Mouse (Mus musculus) embryonic facial prominence, embryonic 11.5 days (tissue): ENCODE data around the gene 4930579F01Rik. TPM values are rescaled to one million over a fixed set of nuclear protein-coding genes. Genes with fewer than 3 reads are reported as not detected.

Experiments
- ATAC-seq: fragments of 200-750 bp; cut with Nextera tagmentation; replicated peaks from 2 replicates; pipeline ENCODE4 v1.8.0; 2017; ENCODE audit warnings: low read depth; ENCODE audit not compliant: insufficient number of reproducible peaks, low FRiP score, low TSS enrichment
- DNase-seq: peaks from one replicate; pipeline ENCODE4 v3.0.0-alpha.2; 2015; ENCODE audit warnings: low spot score
- H3K27ac ChIP-seq: fragments of 300-500 bp; sonication (generic); replicated peaks from 2 replicates; pipeline ENCODE4 v1.5.1; 2014; ENCODE audit warnings: mild to moderate bottlenecking, low read depth, low read length, control low read depth
- H3K27me3 ChIP-seq: fragments of 300-500 bp; sonication (generic); 2 replicates; pipeline ENCODE4 v1.6.1; 2014; ENCODE audit warnings: mild to moderate bottlenecking, low read length, moderate library complexity, mixed read lengths; ENCODE audit not compliant: control insufficient read depth, insufficient read depth
- H3K36me3 ChIP-seq: fragments of 300-500 bp; sonication (generic); replicated peaks from 2 replicates; pipeline ENCODE4 v1.6.1; 2014; ENCODE audit warnings: low read depth, mild to moderate bottlenecking, low read length, moderate library complexity, mixed read lengths; ENCODE audit not compliant: control insufficient read depth, insufficient read depth
- H3K4me1 ChIP-seq: fragments of 300-500 bp; sonication (generic); 2 replicates; pipeline ENCODE4 v1.6.1; 2014; ENCODE audit warnings: low read length, mixed read lengths; ENCODE audit not compliant: control insufficient read depth, insufficient read depth
- H3K4me2 ChIP-seq: fragments of 300-500 bp; sonication (generic); 2 replicates; pipeline ENCODE4 v1.6.1; 2014; ENCODE audit warnings: low read depth, mild to moderate bottlenecking, control low read depth, low read length, moderate library complexity
- H3K4me3 ChIP-seq: fragments of 300-500 bp; sonication (generic); 2 replicates; pipeline ENCODE4 v1.5.1; 2014; ENCODE audit warnings: low read depth, low read length, control low read depth
- H3K9ac ChIP-seq: fragments of 300-500 bp; sonication (generic); replicated peaks from 2 replicates; pipeline ENCODE4 v1.6.1; 2014; ENCODE audit warnings: mild to moderate bottlenecking, control low read depth, low read length
- H3K9me3 ChIP-seq: fragments of 300-500 bp; sonication (generic); replicated peaks from 2 replicates; pipeline ENCODE4 v1.6.1; 2016; ENCODE audit warnings: mild to moderate bottlenecking, low read length, inconsistent platforms, mixed read lengths; ENCODE audit not compliant: control insufficient read depth
- WGBS: fragments of 180-500 bp; shearing (Covaris S2); extraction: QIAGEN DNeasy Blood & Tissue Kit; methylation state at CpG from one replicate; pipeline ENCODE4 v1.1.7; 2014; 5-methylcytosine and 5-hydroxymethylcytosine counted together
- polyA plus RNA-seq: library from polyadenylated mRNA; unstranded; fragments of >200 nt; fragmentation: Nextera tagmentation; extraction: Ambion mirVana; gene quantifications from 2 replicates; pipeline ENCODE4 v1.2.1, GENCODE M21; 2014

The 4930579F01Rik gene
- polyA plus RNA-seq, 1 experiment from 2014 or later: not detected

- H3K27me3 ChIP-seq: no peaks in the 10 kb centered on the region
- no peaks in the 10 kb centered on the region for H3K9me3 ChIP-seq
- ATAC-seq (no peak), DNase-seq (no peak)
- no peaks in the 10 kb centered on the region; the same call in 1 of the 2 replicates for H3K4me1 ChIP-seq
- no peak overlapping the region for H3K4me3 ChIP-seq
- no peak overlapping the region for H3K9ac ChIP-seq
- H3K27ac ChIP-seq: no peak overlapping the region
- 87% methylated on average over 4 of the region's 4 CpGs for WGBS
- no peak overlapping the region for H3K4me2 ChIP-seq
- no peaks in the 10 kb centered on the region for H3K36me3 ChIP-seq
These were observed 18.9 kb upstream of the 4930579F01Rik start for GRCm38 (mm10) chr3:138212431-138212951.

DNA sequence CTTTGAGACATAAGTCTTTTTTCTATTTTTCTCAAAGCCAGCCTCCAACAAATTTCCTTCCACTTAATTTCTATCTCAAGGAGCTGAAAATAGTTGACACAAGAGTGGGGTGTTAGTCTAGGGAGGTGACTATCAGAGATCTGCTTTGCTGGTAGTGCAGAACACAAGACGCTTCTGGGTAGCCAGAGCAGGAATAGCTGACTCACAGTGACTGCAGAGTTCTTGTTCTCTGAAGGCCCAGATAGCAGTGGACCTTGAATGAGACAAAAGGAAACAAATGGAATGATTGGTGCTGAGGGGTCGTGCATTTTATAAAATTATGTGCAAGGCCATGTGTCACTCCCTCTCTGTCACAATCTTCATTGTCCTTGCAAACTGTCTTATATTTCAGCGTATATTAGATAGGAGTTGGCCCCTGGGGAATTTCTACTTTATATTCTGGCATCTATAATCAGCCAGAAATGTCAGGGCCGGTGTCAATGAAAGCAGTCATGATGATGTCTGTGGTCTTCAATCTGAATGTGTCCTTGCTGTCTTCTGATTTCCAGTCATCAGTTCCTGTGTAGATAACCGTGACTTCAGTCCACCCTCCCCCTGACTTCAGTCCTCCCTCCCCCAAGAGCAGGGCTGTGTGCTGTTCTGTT, 16.9 kb upstream of the 4930579F01Rik start:
- H3K27me3 ChIP-seq: no peaks in the 10 kb centered on the region
- H3K36me3 ChIP-seq: no peaks in the 10 kb centered on the region
- H3K9ac ChIP-seq: no peak overlapping the region
- no peak overlapping the region for H3K27ac ChIP-seq
- no peak for DNase-seq
- ATAC-seq: no peak
- H3K4me3 ChIP-seq: no peak overlapping the region
- H3K9me3 ChIP-seq: no peaks in the 10 kb centered on the region
- no peak overlapping the region for H3K4me2 ChIP-seq
- WGBS: 81% methylated on average over 5 of the region's 5 CpGs
- H3K4me1 ChIP-seq: no peaks in the 10 kb centered on the region; the same call in 1 of the 2 replicates

DNA sequence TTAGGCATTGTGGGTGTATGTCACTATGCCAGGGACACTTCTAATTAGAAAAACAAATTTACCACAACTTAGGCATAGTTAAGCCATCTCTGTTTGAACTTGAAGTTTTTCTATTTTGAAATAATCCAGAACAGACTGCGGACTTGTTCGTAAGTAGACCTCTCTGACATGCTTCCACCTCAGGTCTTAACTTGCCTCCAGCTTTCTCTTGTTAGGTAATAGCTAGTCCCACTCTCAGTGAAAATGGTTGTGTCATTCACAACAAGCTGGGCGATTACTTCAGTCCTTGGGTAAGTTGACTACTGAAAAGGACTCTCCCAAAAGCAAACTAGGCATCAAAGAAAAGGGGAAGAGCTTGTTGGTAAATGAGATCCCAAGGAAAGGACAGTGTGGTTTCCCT, 15.2 kb upstream of the 4930579F01Rik start:
- ATAC-seq (no peak), DNase-seq (no peak)
- Histone ChIP-seq H3K4me2 (no peak overlapping the region), H3K9me3 (no peaks in the 10 kb centered on the region), H3K36me3 (no peaks in the 10 kb centered on the region), H3K27me3 (no peaks in the 10 kb centered on the region), H3K9ac (no peak overlapping the region), H3K4me1 (no peaks in the 10 kb centered on the region), H3K4me3 (no peak overlapping the region), H3K27ac (no peak overlapping the region)
- 91% methylated on average over 3 of the region's 3 CpGs for WGBS

DNA sequence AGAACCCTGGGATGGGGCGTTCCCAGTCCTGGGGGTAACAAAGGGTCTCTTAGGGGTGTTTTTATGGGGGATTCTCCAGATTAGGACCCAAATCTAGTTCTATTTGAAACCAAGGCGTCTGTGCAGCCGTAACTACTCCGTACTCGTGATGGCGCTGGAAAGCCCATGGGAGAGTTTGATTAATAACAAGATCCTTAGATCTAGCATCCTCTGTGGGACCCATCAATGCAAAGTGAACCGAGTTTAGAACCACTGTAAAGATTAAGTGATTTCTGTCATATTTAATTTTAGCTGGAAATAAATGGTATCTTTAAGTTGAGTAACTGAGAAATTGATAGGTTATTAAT, 5.1 kb upstream of the 4930579F01Rik start:
- H3K27me3 ChIP-seq: no peaks in the 10 kb centered on the region
- 0 out of 2 replicates have a peak, but pooled peaks cover 3% of the 10 kb centered on the region for H3K4me1 ChIP-seq
- H3K36me3 ChIP-seq: no peaks in the 10 kb centered on the region
- DNase-seq (no peak), ATAC-seq (0 out of 2 replicates have a peak, but pooled peaks have one; percentile 48)
- H3K4me3 ChIP-seq: no peak overlapping the region
- H3K4me2 ChIP-seq: no peak overlapping the region
- H3K27ac ChIP-seq: no peak overlapping the region
- WGBS: 83% methylated on average over 7 of the region's 7 CpGs
- no peak overlapping the region for H3K9ac ChIP-seq
- no peaks in the 10 kb centered on the region for H3K9me3 ChIP-seq

DNA sequence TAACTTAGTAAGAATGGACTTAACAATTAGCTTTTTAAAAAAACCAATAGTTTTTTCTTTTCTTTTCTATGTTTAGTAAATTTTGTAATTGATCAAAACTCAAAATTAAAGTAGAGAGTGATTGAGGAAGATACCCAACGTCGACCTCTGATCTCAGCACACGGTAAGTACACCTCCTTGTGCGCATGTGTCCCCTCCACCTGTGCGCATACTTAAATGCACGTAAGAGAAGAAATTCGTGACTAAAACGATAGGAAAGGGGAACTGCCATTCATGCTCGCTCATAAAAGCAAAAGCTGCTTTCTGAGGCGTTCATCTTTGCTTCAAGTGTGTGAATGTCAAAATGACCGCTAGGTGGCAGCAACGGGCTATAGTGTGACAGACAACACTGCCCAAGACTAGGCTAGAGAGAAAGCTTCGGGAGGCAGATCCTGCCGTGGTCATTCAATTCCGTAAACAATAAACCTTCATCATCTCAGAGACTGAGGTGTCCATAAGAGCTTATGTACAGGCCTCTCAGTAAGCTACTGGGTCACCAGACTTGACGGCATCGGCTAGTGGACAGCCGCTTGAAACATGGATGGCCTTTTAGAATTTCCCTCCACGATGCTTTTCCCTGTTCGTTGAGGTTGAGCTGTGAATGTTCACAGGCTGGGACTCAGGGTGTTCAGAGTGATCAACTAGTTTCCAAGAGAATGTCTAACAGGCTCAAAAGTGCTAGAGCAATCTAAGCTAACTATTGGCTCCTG, 4.5 kb upstream of the 4930579F01Rik start:
- peak; percentile 97 for DNase-seq
- ATAC-seq: peak; percentile 79
- Histone ChIP-seq H3K9me3 (no peaks in the 10 kb centered on the region), H3K36me3 (no peaks in the 10 kb centered on the region), H3K27me3 (no peaks in the 10 kb centered on the region), H3K27ac (no peak overlapping the region), H3K4me1 (0 out of 2 replicates have a peak, but pooled peaks cover 3% of the 10 kb centered on the region), H3K9ac (no peak overlapping the region; the same call in 1 of the 2 replicates), H3K4me3 (no peak overlapping the region), H3K4me2 (peak overlapping the region; percentile 29; the same call in 1 of the 2 replicates)
- 29% methylated on average over 20 of the region's 20 CpGs for WGBS

- no peak overlapping the region for H3K4me2 ChIP-seq
- H3K27me3 ChIP-seq: no peaks in the 10 kb centered on the region
- no peaks in the 10 kb centered on the region for H3K9me3 ChIP-seq
- no peak for DNase-seq
- no peaks in the 10 kb centered on the region for H3K36me3 ChIP-seq
- H3K4me1 ChIP-seq: 0 out of 2 replicates have a peak, but pooled peaks cover 3% of the 10 kb centered on the region
- ATAC-seq: no peak
- no peak overlapping the region for H3K27ac ChIP-seq
- H3K9ac ChIP-seq: no peak overlapping the region
- 64% methylated on average over 9 of the region's 9 CpGs for WGBS
- H3K4me3 ChIP-seq: no peak overlapping the region
These were observed 3.9 kb upstream of the 4930579F01Rik start for GRCm38 (mm10) chr3:138197556-138197955.

DNA sequence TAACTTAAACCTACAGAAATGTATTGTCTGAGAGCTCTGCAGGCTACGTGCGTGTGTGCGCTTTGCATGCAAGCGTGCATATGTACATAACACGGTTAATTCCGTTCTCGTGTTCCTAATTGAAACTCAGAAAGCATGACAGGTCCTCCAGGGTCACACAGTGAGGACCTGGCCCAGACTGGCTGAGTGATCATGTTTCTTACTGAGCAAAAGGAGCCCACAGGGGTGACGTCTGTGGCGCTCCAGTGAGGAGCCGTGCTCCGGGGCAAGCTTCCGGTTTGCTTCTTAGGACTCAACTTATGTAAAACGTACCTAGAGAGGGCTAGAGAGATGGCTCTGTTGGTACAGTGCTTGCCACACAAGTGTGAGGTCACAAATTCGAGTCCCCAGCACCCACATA, 3.5 kb upstream of the 4930579F01Rik start:
- no peak overlapping the region for H3K4me2 ChIP-seq
- H3K27me3 ChIP-seq: no peaks in the 10 kb centered on the region
- H3K27ac ChIP-seq: no peak overlapping the region
- H3K9ac ChIP-seq: no peak overlapping the region
- H3K4me3 ChIP-seq: no peak overlapping the region
- no peaks in the 10 kb centered on the region for H3K9me3 ChIP-seq
- WGBS: 68% methylated on average over 14 of the region's 14 CpGs
- H3K4me1 ChIP-seq: 0 out of 2 replicates have a peak, but pooled peaks cover 3% of the 10 kb centered on the region
- DNase-seq: peak; percentile 1
- no peaks in the 10 kb centered on the region for H3K36me3 ChIP-seq
- ATAC-seq: no peak; the same call in 1 of the 2 replicates

DNA sequence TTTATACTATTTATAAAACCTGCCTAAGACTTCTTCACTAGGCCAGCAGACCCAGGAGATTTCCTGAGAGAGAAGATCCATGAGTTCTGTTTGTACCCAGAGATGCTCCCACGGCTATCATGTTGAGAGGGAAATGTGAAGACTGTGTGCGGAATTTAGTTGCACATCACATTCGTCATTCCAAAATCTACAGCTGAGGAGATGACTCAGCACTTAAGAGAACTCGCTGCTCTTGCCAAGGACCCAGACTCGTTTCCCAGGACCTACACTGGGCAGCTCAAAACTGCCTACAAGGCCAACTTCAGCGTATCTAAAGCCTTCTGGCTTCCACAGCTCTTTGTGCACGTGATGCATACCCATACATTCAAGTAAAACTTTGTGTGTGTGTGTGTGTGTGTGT, 1.4 kb downstream of the 4930579F01Rik start:
- H3K9ac ChIP-seq: no peak overlapping the region
- DNase-seq: no peak
- H3K27ac ChIP-seq: no peak overlapping the region
- no peak for ATAC-seq
- H3K36me3 ChIP-seq: no peaks in the 10 kb centered on the region
- H3K4me2 ChIP-seq: no peak overlapping the region
- no peak overlapping the region for H3K4me3 ChIP-seq
- H3K27me3 ChIP-seq: no peaks in the 10 kb centered on the region
- no peaks in the 10 kb centered on the region for H3K9me3 ChIP-seq
- 85% methylated on average over 7 of the region's 7 CpGs for WGBS
- H3K4me1 ChIP-seq: 0 out of 2 replicates have a peak, but pooled peaks cover 3% of the 10 kb centered on the region
